9 mouse cellular contexts compared by ENCODE assay signal in the genomic region with DNA sequence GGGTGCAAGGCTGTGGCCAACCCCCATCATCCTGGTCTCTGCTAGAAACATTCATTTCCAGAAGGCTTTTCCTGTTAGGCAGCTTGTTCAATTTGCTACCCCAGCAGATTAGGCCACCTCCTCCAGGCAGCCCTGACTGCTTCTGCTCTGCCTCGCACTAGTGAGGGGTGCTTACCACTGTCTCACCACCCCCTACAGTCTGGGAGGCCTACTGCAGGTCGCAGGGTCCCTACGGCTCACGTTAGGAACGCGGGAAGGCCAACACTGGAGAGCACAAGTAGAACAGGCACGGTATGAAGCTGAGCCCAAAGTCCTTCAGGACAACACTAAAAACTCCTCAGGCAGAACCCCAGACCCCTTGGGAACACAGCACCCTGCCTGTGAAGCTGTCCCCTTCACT. TPM values are rescaled to one million over a fixed set of nuclear protein-coding genes. Genes with fewer than 3 reads are reported as not detected.
DNase-seq lines count a peak whose midpoint lies in the region; ATAC-seq and TF ChIP-seq lines count a peak whose summit lies in the region.
"Had no signal": no experiment of that assay in that cellular context is flagged by ENCODE, and none has a peak within 500 bp of the region (broad histone marks: within the 10 kb centered on the region; RNA-seq: fewer than 3 reads in every experiment).

No protein-coding gene starts in this region.

- no peak for ATAC-seq in forebrain, embryonic 16.5 days
- no peak for ATAC-seq in megakaryocyte progenitor cell, adult 5-6 weeks (replicated peaks; ENCODE audit: poor library complexity)

- no peak for TF ChIP-seq CTCF in C2C12 (IDR thresholded peaks at IDR 0.05; ENCODE audit: control insufficient read depth, insufficient read depth, insufficient read length)

- H3K27ac ChIP-seq in forebrain, embryonic 16.5 days (ENCODE audit: low read length) = no peak overlapping the region

- H3K4me3 ChIP-seq in C2C12 (ENCODE audit: insufficient read depth, poor library complexity, severe bottlenecking) = no peak overlapping the region
- H3K4me3 ChIP-seq in forebrain, embryonic 16.5 days (replicated peaks; ENCODE audit: low read length) = no peak overlapping the region
- H3K4me3 ChIP-seq: erythroblast, embryonic 14.5 days had no signal

- WGBS in forebrain, embryonic 16.5 days = 83% methylated on average over 7 of the region's 7 CpGs

- no peak overlapping the region for H3K9ac ChIP-seq in forebrain, embryonic 16.5 days (replicated peaks; ENCODE audit: low read depth, low read length)

- H3K36me3 ChIP-seq in C2C12 (ENCODE audit: control insufficient read depth, insufficient read depth) = peaks cover 49% of the 10 kb centered on the region
- peaks cover 14% of the 10 kb centered on the region for H3K36me3 ChIP-seq in forebrain, embryonic 16.5 days (ENCODE audit: control insufficient read depth, insufficient read depth)

- peak overlapping the region; percentile 33 for H3ac ChIP-seq in C2C12 (ENCODE audit: control insufficient read depth, insufficient read length, low read depth)

- peak overlapping the region; percentile 95; the same call in 1 of the 2 replicates for H3K4me2 ChIP-seq in forebrain, embryonic 16.5 days (ENCODE audit: low read length)

- H3K79me3 ChIP-seq in C2C12 (ENCODE audit: low read depth) = peaks cover 54% of the 10 kb centered on the region

- H3K4me1 ChIP-seq in forebrain, embryonic 16.5 days (replicated peaks; ENCODE audit: control insufficient read depth, insufficient read depth, low read length) = peaks cover 50% of the 10 kb centered on the region

- H3K27me3 ChIP-seq in C2C12 (ENCODE audit: control insufficient read depth, insufficient read depth, insufficient read length) = no peaks in the 10 kb centered on the region
- H3K27me3 ChIP-seq in forebrain, embryonic 16.5 days (replicated peaks; ENCODE audit: control insufficient read depth, insufficient read depth, low read length) = no peaks in the 10 kb centered on the region

- H3K79me2 ChIP-seq in C2C12 (ENCODE audit: control insufficient read depth, insufficient read depth) = peaks cover 70% of the 10 kb centered on the region

- H3K9me3 ChIP-seq in forebrain, embryonic 16.5 days (ENCODE audit: control insufficient read depth, low read length) = no peaks in the 10 kb centered on the region

- DNase-seq in cerebellum, adult 9-11 months = peak; percentile 33
- no peak for DNase-seq in cerebellum, adult 18-20 months
- DNase-seq in mesoderm, embryonic 11.5 days (ENCODE audit: low read depth, low spot score) = peak; percentile 22
- DNase-seq in c-Kit-positive CD71-positive TER-119-positive erythroid progenitor cells, embryonic 14.5 days (ENCODE audit: low spot score) = no peak
- no peak for DNase-seq in urinary bladder, postnatal 25 days (ENCODE audit: low spot score)

TF ChIP-seq in C2C12, 6 proteins besides CTCF, POLR2A, EP300 and RAD21:
- TF ChIP-seq FOSL1 (IDR thresholded peaks at IDR 0.05; ENCODE audit: insufficient read depth, low read length, poor library complexity, severe bottlenecking) (no peak), CEBPB (IDR thresholded peaks at IDR 0.05; ENCODE audit: low read depth) (no peak), MYOG (IDR thresholded peaks at IDR 0.05; ENCODE audit: control insufficient read depth, extremely low read depth, insufficient read length) (no peak), MYOD1 (IDR thresholded peaks at IDR 0.05; ENCODE audit: control insufficient read depth, insufficient read length, low read depth) (no peak), MAX (IDR thresholded peaks at IDR 0.05) (no peak), USF1 (IDR thresholded peaks at IDR 0.05; ENCODE audit: low read depth) (no peak)

RNA-seq across cellular contexts. Expression of a gene that starts 2.8 kb away (rescaled TPM):
- 297 TPM for polyA plus RNA-seq in C2C12 (2012; fragmentation: generic; extraction: Trizol)
- 56.9 and 57.1 TPM in 2 replicates for polyA plus RNA-seq in forebrain, embryonic 16.5 days (2015; fragmentation: Nextera tagmentation; extraction: Ambion mirVana)
- total RNA-seq in megakaryocyte progenitor cell, adult 5-6 weeks (2015) = 84.3 and 85.6 TPM in 2 replicates
- total RNA-seq in megakaryocyte progenitor cell, adult 5-6 weeks (2017) = 74.8 and 96.1 TPM in 2 replicates

RNA-seq across cellular contexts. Expression of a gene that starts 6.7 kb away (rescaled TPM):
- polyA plus RNA-seq in C2C12 (2012; fragmentation: generic; extraction: Trizol) = 4.2 TPM
- 0.65 and 0.92 TPM in 2 replicates for polyA plus RNA-seq in forebrain, embryonic 16.5 days (2015; fragmentation: Nextera tagmentation; extraction: Ambion mirVana)
- 1.8 and 2.1 TPM in 2 replicates for total RNA-seq in megakaryocyte progenitor cell, adult 5-6 weeks (2015)
- total RNA-seq in megakaryocyte progenitor cell, adult 5-6 weeks (2017) = 0.54 and 0.92 TPM in 2 replicates

RNA-seq across cellular contexts. Expression of a gene that starts 27.4 kb away (rescaled TPM):
- polyA plus RNA-seq in C2C12 (2012; fragmentation: generic; extraction: Trizol) = 164 TPM
- polyA plus RNA-seq in forebrain, embryonic 16.5 days (2015; fragmentation: Nextera tagmentation; extraction: Ambion mirVana) = 68.9 and 75.9 TPM in 2 replicates
- 163 and 168 TPM in 2 replicates for total RNA-seq in megakaryocyte progenitor cell, adult 5-6 weeks (2015)
- total RNA-seq in megakaryocyte progenitor cell, adult 5-6 weeks (2017) = 291 and 325 TPM in 2 replicates

RNA-seq across cellular contexts. Expression of a gene that starts 48.4 kb away (rescaled TPM):
- 33.3 TPM for polyA plus RNA-seq in C2C12 (2012; fragmentation: generic; extraction: Trizol)
- 18.8 and 22.9 TPM in 2 replicates for polyA plus RNA-seq in forebrain, embryonic 16.5 days (2015; fragmentation: Nextera tagmentation; extraction: Ambion mirVana)
- 0.59 and 2.1 TPM in 2 replicates for total RNA-seq in megakaryocyte progenitor cell, adult 5-6 weeks (2015)
- total RNA-seq in megakaryocyte progenitor cell, adult 5-6 weeks (2017) = 1.1 and 4.7 TPM in 2 replicates

RNA-seq across cellular contexts. Expression of a gene that starts 52.0 kb away (rescaled TPM):
- polyA plus RNA-seq in C2C12 (2012; fragmentation: generic; extraction: Trizol) = 10.1 TPM
- 1.8 and 2.4 TPM in 2 replicates for polyA plus RNA-seq in forebrain, embryonic 16.5 days (2015; fragmentation: Nextera tagmentation; extraction: Ambion mirVana)
- total RNA-seq in megakaryocyte progenitor cell, adult 5-6 weeks (2015) = 113 and 131 TPM in 2 replicates
- total RNA-seq in megakaryocyte progenitor cell, adult 5-6 weeks (2017) = 113 and 126 TPM in 2 replicates

Comparison
In these comparisons a context has a peak if more than half of its experiments do, and no peak if none do; other contexts are left out.
1. DNase-seq: peak in cerebellum, adult 9-11 months (single experiment) and mesoderm, embryonic 11.5 days (single experiment); none in cerebellum, adult 18-20 months (0 of 2), c-Kit-positive CD71-positive TER-119-positive erythroid progenitor cells, embryonic 14.5 days (single experiment) and urinary bladder, postnatal 25 days (single experiment).